Mouse (Mus musculus): ENCODE data around the gene Armh3. TPM values are rescaled to one million over a fixed set of nuclear protein-coding genes. Genes with fewer than 3 reads are reported as not detected.

The Armh3 gene
- total and polyA plus RNA-seq, 3 experiments = 1.1 to 4.9 (median 1.9) TPM

GRCm38 (mm10) chr19:46026567-46026966, 28.3 kb upstream of the Armh3 start:
- Histone ChIP-seq H3K4me2 (ENCODE audit: insufficient read depth, low read depth, poor library complexity, severe bottlenecking) (no peak overlapping the region), H3K79me2 (replicated peaks; ENCODE audit: control insufficient read depth, extremely low read depth, insufficient read depth, poor library complexity, severe bottlenecking) (no peaks in the 10 kb centered on the region), H3K4me1 (ENCODE audit: control insufficient read depth in 1 of 2, insufficient read depth in 2 of 2) (no peaks in the 10 kb centered on the region), H3K4me3 (replicated peaks in 1 of 3; ENCODE audit: low read depth in 2 of 3, low read length in 2 of 3, poor library complexity in 1 of 3) (no peak overlapping the region), H3K9me3 (replicated peaks; ENCODE audit: low read length) (peaks cover 9% of the 10 kb centered on the region), H3K27me3 (replicated peaks) (no peaks in the 10 kb centered on the region), H3K36me3 (replicated peaks in 1 of 2; ENCODE audit: control insufficient read depth in 1 of 2, insufficient read depth in 1 of 2, low read length in 1 of 2) (peaks cover 3 to 16% of the 10 kb centered on the region in 2 experiments), H3K9ac (ENCODE audit: insufficient read depth, low read depth) (no peak overlapping the region), H3K27ac (ENCODE audit: insufficient read depth, low read depth) (no peak overlapping the region)
- no peak for DNase-seq (ENCODE audit: extremely low read depth)
- dilution Hi-C loops (cut with MboI; ENCODE audit: extremely low pct_ligation_motif_present, extremely low pct_unique_long_range_greater_than_20kb, low sequenced_read_pairs) = no loop called here
- in situ Hi-C loops (cut with MboI; ENCODE audit: low pct_ligation_motif_present, low pct_unique_long_range_greater_than_20kb, low sequenced_read_pairs) = no loop called here
- no peak for TF ChIP-seq MEF2A (IDR thresholded peaks at IDR 0.05; ENCODE audit: borderline replicate concordance, low read depth, low read length)
- no peak for TF ChIP-seq JUN (IDR thresholded peaks at IDR 0.05; ENCODE audit: insufficient read depth, low read depth, low read length)
- no peak for TF ChIP-seq PAX5 (IDR thresholded peaks at IDR 0.05; ENCODE audit: low read length)
- TF ChIP-seq ZKSCAN1 (IDR thresholded peaks at IDR 0.05; ENCODE audit: borderline replicate concordance, low read depth, low read length) = no peak
- no peak for TF ChIP-seq SIN3A (IDR thresholded peaks at IDR 0.05; ENCODE audit: low read length)
- no peak for TF ChIP-seq IRF4 (IDR thresholded peaks at IDR 0.05; ENCODE audit: low read depth, low read length)
- no peak for TF ChIP-seq ZNF384 (IDR thresholded peaks at IDR 0.05; ENCODE audit: low read depth, low read length)
- no peak for TF ChIP-seq MAFK (IDR thresholded peaks at IDR 0.05; ENCODE audit: insufficient replicate concordance, low read length)
- no peak for TF ChIP-seq USF1 (IDR thresholded peaks at IDR 0.05; ENCODE audit: low read depth, low read length)
- TF ChIP-seq JUND (conservative IDR thresholded peaks at IDR 0.05; ENCODE audit: low read depth, low read length) = no peak
- no peak for TF ChIP-seq POLR2A (IDR thresholded peaks at IDR 0.05; ENCODE audit: low read depth, low read length)
- no peak for TF ChIP-seq ETS1 (conservative IDR thresholded peaks at IDR 0.05; ENCODE audit: low read depth, low read length)
- TF ChIP-seq ZC3H11A (IDR thresholded peaks at IDR 0.05; ENCODE audit: low read depth, low read length) = no peak
- TF ChIP-seq EP300 (IDR thresholded peaks at IDR 0.05; ENCODE audit: low read length) = no peak
- TF ChIP-seq NELFE (IDR thresholded peaks at IDR 0.05; ENCODE audit: low read depth, low read length) = no peak
- TF ChIP-seq HCFC1 (IDR thresholded peaks at IDR 0.05; ENCODE audit: low read depth, low read length) = no peak
- no peak for TF ChIP-seq GABPA (IDR thresholded peaks at IDR 0.05; ENCODE audit: insufficient replicate concordance, low read depth, low read length)
- TF ChIP-seq POLR2AphosphoS2 (IDR thresholded peaks at IDR 0.05; ENCODE audit: low read depth, low read length) = no peak
- no peak for TF ChIP-seq USF2 (conservative IDR thresholded peaks at IDR 0.05; ENCODE audit: low read depth, low read length)

DNA sequence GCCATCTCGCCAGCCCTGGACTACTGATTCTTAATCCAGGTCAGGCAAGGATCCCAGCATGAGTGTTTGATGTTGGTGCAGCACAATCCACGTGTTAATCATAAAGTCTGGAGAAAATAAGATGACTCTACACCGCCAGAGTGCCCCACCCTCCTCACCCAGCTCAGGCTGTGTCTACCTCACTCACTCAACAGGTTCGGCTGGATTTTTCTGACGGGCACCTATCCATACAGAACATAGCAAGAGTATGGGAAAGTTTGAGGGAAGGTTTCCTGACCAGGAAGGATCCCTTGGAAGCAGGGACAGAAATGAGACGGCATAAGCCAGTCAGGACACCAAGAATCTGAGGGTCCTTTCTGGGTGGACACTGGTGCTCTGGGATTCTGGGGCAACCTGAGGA, 26.7 kb upstream of the Armh3 start:
- in situ Hi-C loops (cut with MboI; ENCODE audit: low pct_ligation_motif_present, low pct_unique_long_range_greater_than_20kb, low sequenced_read_pairs) = loop anchor here (25.0 kb wide), 1 partner anchor 463 kb away; the partner anchor contains the start of genes Gm17018 and Poll
- Histone ChIP-seq H3K9ac (ENCODE audit: insufficient read depth, low read depth) (no peak overlapping the region), H3K27me3 (replicated peaks) (no peaks in the 10 kb centered on the region), H3K4me3 (replicated peaks in 1 of 3; ENCODE audit: low read depth in 2 of 3, low read length in 2 of 3, poor library complexity in 1 of 3) (no peak overlapping the region), H3K4me2 (ENCODE audit: insufficient read depth, low read depth, poor library complexity, severe bottlenecking) (no peak overlapping the region), H3K4me1 (ENCODE audit: control insufficient read depth in 1 of 2, insufficient read depth in 2 of 2) (no peaks in the 10 kb centered on the region), H3K9me3 (replicated peaks; ENCODE audit: low read length) (peaks cover 6% of the 10 kb centered on the region), H3K36me3 (replicated peaks in 1 of 2; ENCODE audit: control insufficient read depth in 1 of 2, insufficient read depth in 1 of 2, low read length in 1 of 2) (peaks cover 0 to 3% of the 10 kb centered on the region in 2 experiments), H3K27ac (ENCODE audit: insufficient read depth, low read depth) (no peak overlapping the region), H3K79me2 (replicated peaks; ENCODE audit: control insufficient read depth, extremely low read depth, insufficient read depth, poor library complexity, severe bottlenecking) (no peaks in the 10 kb centered on the region)
- dilution Hi-C loops (cut with MboI; ENCODE audit: extremely low pct_ligation_motif_present, extremely low pct_unique_long_range_greater_than_20kb, low sequenced_read_pairs) = no loop called here
- DNase-seq (ENCODE audit: extremely low read depth) = no peak
- TF ChIP-seq MXI1 (IDR thresholded peaks at IDR 0.05; ENCODE audit: low read depth, low read length) (no peak), ZC3H11A (IDR thresholded peaks at IDR 0.05; ENCODE audit: low read depth, low read length) (no peak), RCOR1 (conservative IDR thresholded peaks at IDR 0.05; ENCODE audit: low read depth, low read length) (no peak), ZMIZ1 (IDR thresholded peaks at IDR 0.05; ENCODE audit: low read depth, low read length) (no peak), NRF1 (IDR thresholded peaks at IDR 0.05; ENCODE audit: low read depth, low read length) (no peak), PAX5 (IDR thresholded peaks at IDR 0.05; ENCODE audit: low read length) (no peak), RAD21 (IDR thresholded peaks at IDR 0.05; ENCODE audit: low read depth, low read length) (no peak), CTCF (conservative IDR thresholded peaks at IDR 0.05 in 1 of 2, IDR thresholded peaks at IDR 0.05 in 1 of 2; ENCODE audit: low read depth in 2 of 2, low read length in 2 of 2) (no peak), USF1 (IDR thresholded peaks at IDR 0.05; ENCODE audit: low read depth, low read length) (no peak)

All from CH12.LX (cell line).